Comparison of ENCODE assay signal across 20 mouse cellular contexts in genomic region chr16:35484105-35484504, GRCm38 (mm10). TPM values are rescaled to one million over a fixed set of nuclear protein-coding genes. Genes with fewer than 3 reads are reported as not detected.
DNase-seq lines count a peak whose midpoint lies in the region; ATAC-seq and TF ChIP-seq lines count a peak whose summit lies in the region.
"Had no signal": no experiment of that assay in that cellular context is flagged by ENCODE, and none has a peak within 500 bp of the region (broad histone marks: within the 10 kb centered on the region; RNA-seq: fewer than 3 reads in every experiment).

No protein-coding gene starts in this region.

- no peak for TF ChIP-seq CTCF in midbrain, postnatal 0 days (IDR thresholded peaks at IDR 0.05)
- no peak for TF ChIP-seq CTCF in brain, embryonic 14.5 days (IDR thresholded peaks at IDR 0.05; ENCODE audit: borderline replicate concordance, extremely low read depth, insufficient read depth, insufficient read length)

- TF ChIP-seq POLR2A in brain, embryonic 14.5 days (IDR thresholded peaks at IDR 0.05; ENCODE audit: borderline replicate concordance, extremely low read depth, insufficient read depth, insufficient read length, poor library complexity, severe bottlenecking) = no peak

- H3K4me1 ChIP-seq in hindbrain, embryonic 10.5 days (replicated peaks) = peaks cover 62% of the 10 kb centered on the region
- H3K4me1 ChIP-seq in hindbrain, embryonic 16.5 days (ENCODE audit: control insufficient read depth, insufficient read depth, low read depth, low read length) = peaks cover 16% of the 10 kb centered on the region
- peaks cover 50% of the 10 kb centered on the region for H3K4me1 ChIP-seq in midbrain, embryonic 10.5 days
- H3K4me1 ChIP-seq in midbrain, postnatal 0 days (ENCODE audit: insufficient read depth, low read length) = no peaks in the 10 kb centered on the region
- peaks cover 18% of the 10 kb centered on the region for H3K4me1 ChIP-seq in neural tube, embryonic 14.5 days (ENCODE audit: control insufficient read depth, insufficient read depth, low read length)

- no peak for ATAC-seq in hindbrain, embryonic 16.5 days
- no peak for ATAC-seq in midbrain, postnatal 0 days (ENCODE audit: low FRiP score)
- 0 out of 2 replicates have a peak, but pooled peaks have one; percentile 11 for ATAC-seq in neural tube, embryonic 14.5 days (ENCODE audit: low read depth)
- ATAC-seq: intestine, postnatal 0 days had no signal

- intact Hi-C loops in left cerebral cortex, postnatal 14 days (cut with DNase I) = no loop called here

- 35% methylated on average over 4 of the region's 4 CpGs for WGBS in hindbrain, embryonic 10.5 days
- WGBS in hindbrain, embryonic 16.5 days = 14% methylated on average over 4 of the region's 4 CpGs
- WGBS in midbrain, embryonic 10.5 days = 58% methylated on average over 4 of the region's 4 CpGs
- WGBS in midbrain, postnatal 0 days = 27% methylated on average over 4 of the region's 4 CpGs
- whole genome bisulfite sequencing in neural tube, embryonic 14.5 days = 6% methylated on average over 4 of the region's 4 CpGs

- H3K4me2 ChIP-seq in hindbrain, embryonic 16.5 days (ENCODE audit: low read length) = no peak overlapping the region
- H3K4me2 ChIP-seq in midbrain, postnatal 0 days (ENCODE audit: low read depth, low read length, poor library complexity, severe bottlenecking) = no peak overlapping the region
- H3K4me2 ChIP-seq in neural tube, embryonic 14.5 days (ENCODE audit: low read depth, low read length) = no peak overlapping the region
- H3K4me2 ChIP-seq: hindbrain, embryonic 15.5 days; liver, embryonic 11.5 days; stomach, embryonic 15.5 days had no signal

- no peak overlapping the region for H3K4me3 ChIP-seq in hindbrain, embryonic 10.5 days
- H3K4me3 ChIP-seq in hindbrain, embryonic 16.5 days (ENCODE audit: low read length) = no peak overlapping the region
- H3K4me3 ChIP-seq in midbrain, embryonic 10.5 days = no peak overlapping the region
- H3K4me3 ChIP-seq in midbrain, postnatal 0 days (ENCODE audit: low read depth, low read length) = no peak overlapping the region
- H3K4me3 ChIP-seq in neural tube, embryonic 14.5 days (ENCODE audit: low read depth, low read length) = no peak overlapping the region
- H3K4me3 ChIP-seq: hindbrain, embryonic 15.5 days; stomach, embryonic 15.5 days had no signal

- peaks cover 10% of the 10 kb centered on the region for H3K27me3 ChIP-seq in hindbrain, embryonic 10.5 days (ENCODE audit: insufficient read depth, poor library complexity, severe bottlenecking)
- H3K27me3 ChIP-seq in hindbrain, embryonic 16.5 days (replicated peaks; ENCODE audit: control insufficient read depth, insufficient read depth, low read length) = no peaks in the 10 kb centered on the region
- peaks cover 8% of the 10 kb centered on the region for H3K27me3 ChIP-seq in midbrain, embryonic 10.5 days (ENCODE audit: low read depth, poor library complexity, severe bottlenecking)
- no peaks in the 10 kb centered on the region for H3K27me3 ChIP-seq in midbrain, postnatal 0 days (ENCODE audit: insufficient read depth, low read length)
- H3K27me3 ChIP-seq in neural tube, embryonic 14.5 days (ENCODE audit: control insufficient read depth, insufficient read depth, low read length) = no peaks in the 10 kb centered on the region
- H3K27me3 ChIP-seq: hindbrain, embryonic 15.5 days; stomach, embryonic 15.5 days had no signal

- H3K27ac ChIP-seq in hindbrain, embryonic 10.5 days = peak overlapping the region; percentile 67
- no peak overlapping the region for H3K27ac ChIP-seq in hindbrain, embryonic 16.5 days (ENCODE audit: low read depth, low read length)
- H3K27ac ChIP-seq in midbrain, embryonic 10.5 days (replicated peaks) = peak overlapping the region; percentile 52
- H3K27ac ChIP-seq in midbrain, postnatal 0 days (ENCODE audit: low read depth, low read length) = no peak overlapping the region
- no peak overlapping the region for H3K27ac ChIP-seq in neural tube, embryonic 14.5 days (ENCODE audit: low read depth, low read length)
- H3K27ac ChIP-seq: hindbrain, embryonic 15.5 days; stomach, embryonic 15.5 days had no signal

- peaks cover 18% of the 10 kb centered on the region for H3K36me3 ChIP-seq in hindbrain, embryonic 10.5 days
- H3K36me3 ChIP-seq in hindbrain, embryonic 16.5 days (ENCODE audit: control insufficient read depth, insufficient read depth, low read length) = no peaks in the 10 kb centered on the region
- 0 out of 2 replicates have a peak, but pooled peaks cover 3% of the 10 kb centered on the region for H3K36me3 ChIP-seq in midbrain, embryonic 10.5 days
- H3K36me3 ChIP-seq in midbrain, postnatal 0 days (ENCODE audit: insufficient read depth, low read length) = no peaks in the 10 kb centered on the region
- H3K36me3 ChIP-seq in neural tube, embryonic 14.5 days (ENCODE audit: control insufficient read depth, insufficient read depth, low read length) = no peaks in the 10 kb centered on the region
- H3K36me3 ChIP-seq: hindbrain, embryonic 15.5 days; stomach, embryonic 15.5 days had no signal

- DNase-seq in hindbrain, embryonic 10.5 days (ENCODE audit: low spot score) = no peak
- no peak for DNase-seq in midbrain, embryonic 10.5 days (ENCODE audit: low spot score)
- DNase-seq in midbrain, postnatal 0 days (ENCODE audit: low spot score) = no peak
- DNase-seq in brain, embryonic 14.5 days (ENCODE audit: low read depth) = peak; percentile 65
- no peak for DNase-seq in left cerebral cortex, postnatal 14 days (ENCODE audit: low spot score in 2 of 2)
- DNase-seq: B cell, adult 2 months; cerebellum, adult 9-11 months; gastrocnemius, postnatal 36 days; lung, adult 18-20 months; lung, postnatal 14 days; right cerebral cortex, postnatal 25 days; thymus, adult 18-20 months; thymus, postnatal 4 days had no signal

- peaks cover 4% of the 10 kb centered on the region; the same call in 1 of the 2 replicates for H3K9me3 ChIP-seq in hindbrain, embryonic 10.5 days
- H3K9me3 ChIP-seq in hindbrain, embryonic 16.5 days (ENCODE audit: control insufficient read depth, low read length) = no peaks in the 10 kb centered on the region
- H3K9me3 ChIP-seq in midbrain, embryonic 10.5 days (replicated peaks) = no peaks in the 10 kb centered on the region
- H3K9me3 ChIP-seq in midbrain, postnatal 0 days (ENCODE audit: low read length) = no peaks in the 10 kb centered on the region
- no peaks in the 10 kb centered on the region for H3K9me3 ChIP-seq in neural tube, embryonic 14.5 days (ENCODE audit: control insufficient read depth, low read length)
- H3K9me3 ChIP-seq: hindbrain, embryonic 15.5 days; stomach, embryonic 15.5 days had no signal

- no peak overlapping the region for H3K9ac ChIP-seq in hindbrain, embryonic 16.5 days (ENCODE audit: low read depth, low read length)
- H3K9ac ChIP-seq in midbrain, postnatal 0 days (replicated peaks; ENCODE audit: low read length, poor library complexity, severe bottlenecking) = no peak overlapping the region
- no peak overlapping the region for H3K9ac ChIP-seq in neural tube, embryonic 14.5 days (replicated peaks; ENCODE audit: low read depth, low read length)
- H3K9ac ChIP-seq: hindbrain, embryonic 15.5 days; stomach, embryonic 15.5 days had no signal

RNA-seq across cellular contexts. Expression of gene Pdia5, which starts 6.6 kb away (rescaled TPM):
- 23.0 and 28.2 TPM in 2 replicates for polyA plus RNA-seq in hindbrain, embryonic 10.5 days (2016; fragmentation: Nextera tagmentation; extraction: Ambion mirVana)
- polyA plus RNA-seq in hindbrain, embryonic 16.5 days (2015; fragmentation: Nextera tagmentation; extraction: Ambion mirVana) = 12.8 and 15.4 TPM in 2 replicates
- 20.9 and 24.5 TPM in 2 replicates for polyA plus RNA-seq in midbrain, embryonic 10.5 days (2016; fragmentation: Nextera tagmentation; extraction: Ambion mirVana)
- 2.6 and 4.3 TPM in 2 replicates for total RNA-seq in midbrain, postnatal 0 days (2014; rRNA removed)
- 7.7 and 8.0 TPM in 2 replicates for polyA plus RNA-seq in midbrain, postnatal 0 days (2015; fragmentation: Nextera tagmentation; extraction: Ambion mirVana)
- 9.2 and 12.2 TPM in 2 replicates for polyA plus RNA-seq in brain, embryonic 14.5 days (2012; rRNA removed)
- polyA plus RNA-seq in neural tube, embryonic 14.5 days (2014; fragmentation: Nextera tagmentation; extraction: Ambion mirVana) = 3.2 and 7.4 TPM in 2 replicates
- total RNA-seq in left cerebral cortex, postnatal 14 days (2021) = 1 to 10 TPM; 3.8 to 4.3 TPM

RNA-seq across cellular contexts. Expression of gene Sema5b, which starts 56.8 kb away (rescaled TPM):
- 45.7 and 57.8 TPM in 2 replicates for polyA plus RNA-seq in hindbrain, embryonic 10.5 days (2016; fragmentation: Nextera tagmentation; extraction: Ambion mirVana)
- polyA plus RNA-seq in hindbrain, embryonic 16.5 days (2015; fragmentation: Nextera tagmentation; extraction: Ambion mirVana) = 15.1 and 18.3 TPM in 2 replicates
- polyA plus RNA-seq in midbrain, embryonic 10.5 days (2016; fragmentation: Nextera tagmentation; extraction: Ambion mirVana) = 59.1 and 72.3 TPM in 2 replicates
- 30.9 and 46.5 TPM in 2 replicates for total RNA-seq in midbrain, postnatal 0 days (2014; rRNA removed)
- polyA plus RNA-seq in midbrain, postnatal 0 days (2015; fragmentation: Nextera tagmentation; extraction: Ambion mirVana) = 9.5 and 11.4 TPM in 2 replicates
- 68.2 and 68.8 TPM in 2 replicates for polyA plus RNA-seq in brain, embryonic 14.5 days (2012; rRNA removed)
- 18.1 and 21.4 TPM in 2 replicates for polyA plus RNA-seq in neural tube, embryonic 14.5 days (2014; fragmentation: Nextera tagmentation; extraction: Ambion mirVana)
- total RNA-seq in left cerebral cortex, postnatal 14 days (2021) = 10 to 100 TPM; 17.3 to 21.7 TPM
- total RNA-seq: megakaryocyte-erythroid progenitor cell, adult 5-6 weeks had no signal

Comparison
In these comparisons a context has a peak if more than half of its experiments do, and no peak if none do; other contexts are left out.
1. H3K27ac ChIP-seq: peak in hindbrain, embryonic 10.5 days (single experiment) and midbrain, embryonic 10.5 days (single experiment); none in hindbrain, embryonic 16.5 days (single experiment), midbrain, postnatal 0 days (single experiment) and neural tube, embryonic 14.5 days (single experiment).